Mouse (Mus musculus): ENCODE results near the gene Ces1c. TPM values are rescaled to one million over a fixed set of nuclear protein-coding genes. Genes with fewer than 3 reads are reported as not detected.
A peak's percentile ranks its signal among the peaks of the same experiment; 100 is the strongest.

The Ces1c gene
- polyA plus RNA-seq, 1 experiment from 2014 or later, result 0.23 TPM

- Histone ChIP-seq H3K4me2 (no peak overlapping the region), H3K4me3 (replicated peaks) (no peak overlapping the region), H3K27me3 (replicated peaks) (no peaks in the 10 kb centered on the region), H3K9me3 (no peaks in the 10 kb centered on the region), H3K4me1 (no peaks in the 10 kb centered on the region), H3K27ac (no peak overlapping the region), H3K36me3 (no peaks in the 10 kb centered on the region), H3K9ac (no peak overlapping the region)
- ATAC-seq (ENCODE audit: insufficient read depth, low FRiP score, low read depth), result no peak
Observed at GRCm38 (mm10) chr8:93095376-93095775, 35.7 kb downstream of the Ces1c start.

DNA sequence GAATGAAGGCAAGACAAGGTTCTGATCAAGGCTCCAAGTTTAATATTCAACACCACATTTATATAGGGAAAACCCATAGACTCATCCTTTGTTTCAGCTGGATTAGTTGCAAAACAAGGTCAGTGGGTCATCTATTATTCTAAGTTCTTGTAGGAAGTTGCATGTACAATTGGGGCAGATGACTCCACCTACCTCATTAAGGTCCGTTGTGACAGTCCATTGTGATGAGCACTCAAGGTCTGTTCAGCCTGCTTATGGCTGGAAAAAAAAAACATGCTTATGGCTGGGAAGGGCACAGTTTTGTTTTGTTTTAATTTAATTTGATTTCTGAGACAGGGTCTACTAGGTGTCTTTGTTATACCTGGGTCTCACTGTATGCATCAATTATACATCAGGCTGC lies 39.8 kb downstream of the Ces1c start:
- Histone ChIP-seq H3K4me1 (0 out of 2 replicates have a peak, but pooled peaks cover 3% of the 10 kb centered on the region), H3K27me3 (replicated peaks) (no peaks in the 10 kb centered on the region), H3K9ac (no peak overlapping the region), H3K9me3 (no peaks in the 10 kb centered on the region), H3K4me3 (replicated peaks) (no peak overlapping the region), H3K4me2 (no peak overlapping the region), H3K27ac (no peak overlapping the region), H3K36me3 (no peaks in the 10 kb centered on the region)
- no peak for ATAC-seq (ENCODE audit: insufficient read depth, low FRiP score, low read depth)
- 56% methylated on average over 1 of the region's 1 CpGs for WGBS

GRCm38 (mm10) chr8:93088686-93089122 lies 42.4 kb downstream of the Ces1c start:
- no peak overlapping the region for H3K27ac ChIP-seq
- peak; percentile 73; the same call in 1 of the 2 replicates for ATAC-seq (ENCODE audit: insufficient read depth, low FRiP score, low read depth)
- no peak overlapping the region for H3K4me3 ChIP-seq (replicated peaks)
- H3K36me3 ChIP-seq, result no peaks in the 10 kb centered on the region
- H3K4me2 ChIP-seq, result 0 out of 2 replicates have a peak overlapping the region, but pooled peaks have one; percentile 10
- H3K9me3 ChIP-seq, result no peaks in the 10 kb centered on the region
- 3% methylated on average over 2 of the region's 2 CpGs for WGBS
- 0 out of 2 replicates have a peak, but pooled peaks cover 3% of the 10 kb centered on the region for H3K4me1 ChIP-seq
- no peak overlapping the region for H3K9ac ChIP-seq
- no peaks in the 10 kb centered on the region for H3K27me3 ChIP-seq (replicated peaks)

GRCm38 (mm10) chr8:93088193-93088592 lies 42.9 kb downstream of the Ces1c start:
- peak overlapping the region; percentile 10; the same call in 1 of the 2 replicates for H3K4me2 ChIP-seq
- 0 out of 2 replicates have a peak, but pooled peaks cover 3% of the 10 kb centered on the region for H3K4me1 ChIP-seq
- no peaks in the 10 kb centered on the region for H3K9me3 ChIP-seq
- no peaks in the 10 kb centered on the region for H3K36me3 ChIP-seq
- no peak overlapping the region for H3K27ac ChIP-seq
- no peak for ATAC-seq (ENCODE audit: insufficient read depth, low FRiP score, low read depth)
- 14% methylated on average over 7 of the region's 7 CpGs for WGBS
- no peaks in the 10 kb centered on the region for H3K27me3 ChIP-seq (replicated peaks)
- no peak overlapping the region for H3K9ac ChIP-seq
- no peak overlapping the region for H3K4me3 ChIP-seq (replicated peaks)

DNA sequence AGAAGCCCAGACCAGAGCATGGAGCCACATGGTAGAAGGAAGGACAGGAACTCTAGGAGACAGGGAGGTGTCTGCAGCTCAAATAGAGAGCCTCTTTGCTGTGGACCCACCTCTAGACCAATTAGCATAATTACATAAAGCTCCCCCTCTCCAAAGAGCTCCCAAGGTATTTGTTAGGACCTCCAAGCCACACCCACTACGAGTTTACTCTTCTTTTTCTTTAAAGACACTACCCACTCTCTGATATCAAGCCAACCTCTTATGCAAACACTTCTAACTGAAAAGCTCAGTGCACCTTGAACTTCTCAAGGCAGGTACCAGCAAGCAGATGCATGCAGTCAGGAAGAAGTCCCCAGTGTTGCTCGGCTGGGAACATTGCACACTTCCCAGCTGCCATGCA lies 51.2 kb downstream of the Ces1c start, which contains the start of gene Ces1b:
Gene Ces1b, minus strand, starts transcription at position 131 of the 400 bp plus-strand sequence.
- Histone ChIP-seq H3K9me3 (no peaks in the 10 kb centered on the region), H3K27me3 (replicated peaks) (no peaks in the 10 kb centered on the region), H3K4me2 (no peak within 1 kb of the TSS), H3K4me1 (no peaks in the 10 kb centered on the region), H3K4me3 (replicated peaks) (no peak within 1 kb of the TSS), H3K9ac (no peak within 1 kb of the TSS), H3K27ac (no peak within 1 kb of the TSS), H3K36me3 (no peaks in the 10 kb centered on the region)
- ATAC-seq (ENCODE audit: insufficient read depth, low FRiP score, low read depth), result peak; percentile 72
- WGBS, result 47% methylated on average over 2 of the region's 2 CpGs

- Histone ChIP-seq H3K9me3 (no peaks in the 10 kb centered on the region), H3K27me3 (replicated peaks) (no peaks in the 10 kb centered on the region), H3K36me3 (no peaks in the 10 kb centered on the region), H3K27ac (no peak overlapping the region), H3K4me3 (replicated peaks) (no peak overlapping the region), H3K4me2 (no peak overlapping the region), H3K9ac (no peak overlapping the region), H3K4me1 (no peaks in the 10 kb centered on the region)
- ATAC-seq (ENCODE audit: insufficient read depth, low FRiP score, low read depth), result no peak
- 89% methylated on average over 4 of the region's 4 CpGs for WGBS
Observed at GRCm38 (mm10) chr8:93075251-93075650, 55.8 kb downstream of the Ces1c start.

DNA sequence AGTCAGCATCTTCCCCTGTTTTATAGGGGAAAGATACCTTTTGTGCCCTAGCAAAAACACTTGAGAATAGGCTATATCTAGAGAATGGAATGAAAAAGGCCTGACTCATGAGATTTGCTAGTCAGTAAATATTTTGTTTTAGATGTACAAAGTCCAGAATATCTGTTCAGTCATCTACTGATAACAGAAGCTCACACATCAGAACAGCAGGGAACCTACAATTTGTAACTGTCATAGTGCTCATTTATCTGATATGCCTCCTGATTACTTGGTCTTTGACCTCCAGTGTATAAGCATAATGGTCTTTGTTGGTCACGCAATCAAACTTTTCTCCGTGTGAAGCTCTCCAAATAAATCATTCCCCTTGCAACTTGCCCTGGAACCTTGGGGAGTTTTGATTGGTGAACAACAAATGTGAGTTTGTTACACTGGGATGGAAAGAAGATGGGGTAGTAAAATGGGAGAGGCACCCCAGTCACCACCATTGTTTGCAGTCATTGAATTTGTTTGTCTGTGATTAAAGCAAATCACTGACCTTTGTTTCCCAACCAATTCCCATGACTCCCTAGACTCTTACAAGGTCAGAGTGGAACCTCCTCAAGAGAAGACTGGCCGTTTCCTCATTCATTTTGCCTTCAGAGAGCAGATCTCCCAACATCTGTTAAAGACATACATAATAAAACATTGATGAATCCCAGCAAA lies 67.5 kb downstream of the Ces1c start:
- H3K9ac ChIP-seq, result no peak overlapping the region
- no peak overlapping the region for H3K4me2 ChIP-seq
- WGBS, result 50% methylated on average over 3 of the region's 3 CpGs
- H3K4me3 ChIP-seq (replicated peaks), result no peak overlapping the region
- no peaks in the 10 kb centered on the region for H3K9me3 ChIP-seq
- no peak overlapping the region for H3K27ac ChIP-seq
- H3K27me3 ChIP-seq (replicated peaks), result no peaks in the 10 kb centered on the region
- no peaks in the 10 kb centered on the region for H3K36me3 ChIP-seq
- H3K4me1 ChIP-seq, result no peaks in the 10 kb centered on the region
- ATAC-seq (ENCODE audit: insufficient read depth, low FRiP score, low read depth), result no peak

- H3K36me3 ChIP-seq, result no peaks in the 10 kb centered on the region
- no peak overlapping the region for H3K27ac ChIP-seq
- no peaks in the 10 kb centered on the region for H3K27me3 ChIP-seq (replicated peaks)
- H3K4me2 ChIP-seq, result no peak overlapping the region
- no peak for ATAC-seq (ENCODE audit: insufficient read depth, low FRiP score, low read depth)
- no peaks in the 10 kb centered on the region for H3K9me3 ChIP-seq
- no peak overlapping the region for H3K4me3 ChIP-seq (replicated peaks)
- H3K4me1 ChIP-seq, result no peaks in the 10 kb centered on the region
- H3K9ac ChIP-seq, result no peak overlapping the region
- 8% methylated on average over 2 of the region's 2 CpGs for WGBS
Observed at GRCm38 (mm10) chr8:93059185-93059584, 71.9 kb downstream of the Ces1c start.

DNA sequence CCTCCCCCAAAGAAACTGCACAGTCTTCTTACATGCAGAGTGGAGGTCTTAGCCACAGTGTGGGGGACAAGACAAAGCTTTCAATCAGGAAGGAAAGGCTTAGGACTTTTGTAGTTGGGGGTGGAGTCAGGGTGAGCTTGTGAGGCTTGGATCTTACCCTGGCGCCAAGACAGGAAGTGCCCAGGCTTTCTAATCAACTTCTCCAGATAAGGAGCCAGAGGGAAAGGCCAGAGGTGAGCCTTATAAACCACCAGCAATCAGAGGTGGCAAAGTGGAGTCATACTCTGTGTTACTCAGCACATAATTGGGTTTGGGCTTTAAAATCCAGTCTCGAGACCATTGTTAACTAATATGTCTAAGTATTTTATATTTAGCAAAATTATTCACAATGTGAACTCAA lies 75.8 kb downstream of the Ces1c start:
- Histone ChIP-seq H3K36me3 (no peaks in the 10 kb centered on the region), H3K9me3 (no peaks in the 10 kb centered on the region), H3K4me3 (replicated peaks) (no peak overlapping the region), H3K9ac (no peak overlapping the region), H3K4me2 (no peak overlapping the region), H3K27ac (no peak overlapping the region), H3K4me1 (no peaks in the 10 kb centered on the region), H3K27me3 (replicated peaks) (no peaks in the 10 kb centered on the region)
- no peak for ATAC-seq (ENCODE audit: insufficient read depth, low FRiP score, low read depth)
- 29% methylated on average over 2 of the region's 2 CpGs for WGBS

Other genes starting within 250 kb of the Ces1c start
- 3.8 and 7.5 TPM in 2 replicates for gene Capns2, start 229.9 kb downstream of the Ces1c start, polyA plus RNA-seq (2015; fragmentation: Nextera tagmentation; extraction: Ambion mirVana)
- gene Slc6a2, start 171.2 kb downstream of the Ces1c start, polyA plus RNA-seq (2015; fragmentation: Nextera tagmentation; extraction: Ambion mirVana), result 0.27 and 0.77 TPM in 2 replicates
- not detected in 2 replicates for gene Ces1a, start 83.1 kb downstream of the Ces1c start, polyA plus RNA-seq (2015; fragmentation: Nextera tagmentation; extraction: Ambion mirVana)
- 0.15 TPM in 1 of 2 replicates, not detected in the other for gene Ces1b, start 51.3 kb downstream of the Ces1c start, polyA plus RNA-seq (2015; fragmentation: Nextera tagmentation; extraction: Ambion mirVana)
- gene Ces1d, start 66.6 kb upstream of the Ces1c start, polyA plus RNA-seq (2015; fragmentation: Nextera tagmentation; extraction: Ambion mirVana), result 2.5 TPM in 2 replicates
- 1.1 and 1.2 TPM in 2 replicates for gene Ces1e, start 98.3 kb upstream of the Ces1c start, polyA plus RNA-seq (2015; fragmentation: Nextera tagmentation; extraction: Ambion mirVana)
- gene Ces1f, start 148.5 kb upstream of the Ces1c start, polyA plus RNA-seq (2015; fragmentation: Nextera tagmentation; extraction: Ambion mirVana), result 0.12 and 0.18 TPM in 2 replicates
- gene Ces1g, start 206.0 kb upstream of the Ces1c start, polyA plus RNA-seq (2015; fragmentation: Nextera tagmentation; extraction: Ambion mirVana), result 0.12 and 0.21 TPM in 2 replicates
- not detected in 2 replicates for gene Ces1h, start 248.4 kb upstream of the Ces1c start, polyA plus RNA-seq (2015; fragmentation: Nextera tagmentation; extraction: Ambion mirVana)

Measured in stomach, embryonic 15.5 days (tissue).